Mouse (Mus musculus) thymus, adult 2 months (tissue): ENCODE data around the gene Zfp472. TPM values are rescaled to one million over a fixed set of nuclear protein-coding genes. Genes with fewer than 3 reads are reported as not detected.

Experiments used
- DNase-seq: peaks from one replicate; pipeline ENCODE4 v3.0.0; 2021
- H3K27ac ChIP-seq: fragments of 200-500 bp; 2 replicates; pipeline ENCODE4 v1.5.1; 2012; ENCODE audit warnings: low read length, control low read depth; ENCODE audit not compliant: control insufficient read depth, insufficient read depth
- H3K27me3 ChIP-seq: fragments of 200-500 bp; 2 replicates; pipeline ENCODE4 v1.6.1; 2012; ENCODE audit warnings: mild to moderate bottlenecking, low read length, moderate library complexity, mixed read lengths; ENCODE audit not compliant: control insufficient read depth, insufficient read depth
- H3K36me3 ChIP-seq: fragments of 200-500 bp; 2 replicates; pipeline ENCODE4 v1.6.1; 2012; ENCODE audit warnings: mild to moderate bottlenecking, low read length, moderate library complexity; ENCODE audit not compliant: control insufficient read depth, insufficient read depth
- H3K4me1 ChIP-seq: fragments of 200-500 bp; replicated peaks from 2 replicates; pipeline ENCODE4 v1.6.1; 2012; ENCODE audit warnings: low read length; ENCODE audit not compliant: control insufficient read depth, insufficient read depth
- H3K4me3 ChIP-seq: fragments of 200-500 bp; 2 replicates; pipeline ENCODE4 v1.5.1; 2012; ENCODE audit warnings: mild to moderate bottlenecking, low read length, control low read depth, moderate library complexity; ENCODE audit not compliant: control insufficient read depth, insufficient read depth
- CTCF ChIP-seq: fragments of 200-500 bp; IDR thresholded peaks from 2 replicates; pipeline ENCODE4 v1.5.1; 2012; ENCODE audit warnings: mild to moderate bottlenecking, control low read depth, low read length, moderate library complexity, borderline replicate concordance; ENCODE audit not compliant: control insufficient read depth, poor library complexity, insufficient read depth; ENCODE audit errors: extremely low read depth
- POLR2A ChIP-seq: fragments of 200-500 bp; IDR thresholded peaks from 2 replicates; pipeline ENCODE4 v1.6.1; 2012; ENCODE audit warnings: mild to moderate bottlenecking, low read length, control low read depth, moderate library complexity; ENCODE audit not compliant: control insufficient read depth, poor library complexity, insufficient read depth; ENCODE audit errors: extremely low read depth
- WGBS: fragments of 180-500 bp; shearing (Covaris S2); methylation state at CpG from one replicate; pipeline ENCODE4 v1.1.7; 2018; 5-methylcytosine and 5-hydroxymethylcytosine counted together
- polyA plus RNA-seq: library from polyadenylated mRNA; depleted of rRNA; stranded (reverse); fragments of >200 nt; gene quantifications from 2 replicates; pipeline ENCODE4 v1.2.3, GENCODE M21; 2012

Zfp472 gene
- polyA plus RNA-seq, 1 experiment = 2.0 TPM

- TF ChIP-seq CTCF (no peak), POLR2A (no peak)
- Histone ChIP-seq H3K27me3 (no peaks in the 10 kb centered on the region), H3K27ac (no peak overlapping the region), H3K4me1 (peaks cover 24% of the 10 kb centered on the region), H3K4me3 (no peak overlapping the region), H3K36me3 (no peaks in the 10 kb centered on the region)
- 38% methylated on average over 11 of the region's 11 CpGs for WGBS
- DNase-seq = no peak
Measured at GRCm38 (mm10) chr17:32951006-32951405, 14.6 kb upstream of the Zfp472 start.

DNA sequence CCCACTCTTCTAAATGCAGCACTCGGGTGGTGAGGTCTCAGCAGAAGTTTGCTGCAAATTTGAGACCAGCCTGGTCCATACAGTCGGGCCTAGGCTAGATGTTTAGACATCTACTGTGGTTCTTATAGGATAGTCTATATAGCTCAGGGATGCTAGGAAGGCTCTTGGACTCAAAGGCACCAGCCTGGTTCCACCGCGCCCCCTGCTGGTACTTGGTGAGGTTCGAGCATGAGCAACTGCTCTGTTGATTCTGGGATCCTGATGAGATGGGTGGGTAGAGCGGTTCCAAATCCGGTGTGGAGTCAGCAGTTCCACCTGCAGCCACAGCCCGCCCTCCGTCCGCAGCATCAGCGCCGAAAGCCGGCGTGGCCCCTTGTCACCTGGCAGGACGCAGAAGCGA is 14.2 kb upstream of the Zfp472 start:
- DNase-seq = peak; percentile 82
- no peaks in the 10 kb centered on the region for H3K27me3 ChIP-seq
- no peaks in the 10 kb centered on the region for H3K36me3 ChIP-seq
- 18% methylated on average over 16 of the region's 16 CpGs for WGBS
- peaks cover 20% of the 10 kb centered on the region for H3K4me1 ChIP-seq
- no peak for TF ChIP-seq POLR2A
- peak; percentile 86; the same call in 1 of the 2 replicates for TF ChIP-seq CTCF
- no peak overlapping the region for H3K4me3 ChIP-seq
- H3K27ac ChIP-seq = no peak overlapping the region

GRCm38 (mm10) chr17:32965253-32965622 is 376 bp upstream of the Zfp472 start:
- WGBS = 2% methylated on average over 14 of the region's 14 CpGs
- DNase-seq = no peak
- TF ChIP-seq POLR2A (no peak), CTCF (no peak)

GRCm38 (mm10) chr17:32981361-32981760 is 15.7 kb downstream of the Zfp472 start:
- H3K4me3 ChIP-seq = no peak overlapping the region
- TF ChIP-seq CTCF (no peak), POLR2A (no peak)
- WGBS = 94% methylated on average over 4 of the region's 4 CpGs

More at GRCm38 (mm10) chr17:32965253-32965622, 376 bp upstream of the Zfp472 start:
- no peaks in the 10 kb centered on the region for H3K27me3 ChIP-seq
- peaks cover 8% of the 10 kb centered on the region for H3K4me1 ChIP-seq
- no peaks in the 10 kb centered on the region for H3K36me3 ChIP-seq
- H3K27ac ChIP-seq = no peak overlapping the region
- H3K4me3 ChIP-seq = peak overlapping the region; percentile 91

DNA sequence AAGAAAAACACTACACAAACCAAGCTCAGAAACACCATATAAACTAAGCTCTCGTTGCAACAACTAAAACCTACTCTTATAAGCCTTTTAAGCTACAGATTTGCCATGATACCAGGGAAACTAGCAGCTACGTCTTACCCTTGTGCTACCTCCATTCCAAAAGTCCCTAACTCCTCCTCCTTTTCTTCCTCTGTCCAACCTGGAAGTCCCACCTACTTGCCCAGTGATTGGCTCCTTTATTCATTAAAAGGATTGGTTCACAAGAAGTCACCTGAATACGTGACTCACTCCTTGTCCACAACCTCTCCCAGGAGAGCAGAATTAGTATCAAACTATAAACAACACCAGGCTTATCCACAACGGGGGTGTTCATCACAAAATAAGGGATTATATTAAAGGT is 20.7 kb downstream of the Zfp472 start:
- Histone ChIP-seq H3K36me3 (no peaks in the 10 kb centered on the region), H3K4me1 (no peaks in the 10 kb centered on the region), H3K27ac (no peak overlapping the region), H3K27me3 (no peaks in the 10 kb centered on the region), H3K4me3 (no peak overlapping the region)
- TF ChIP-seq POLR2A = no peak
- no peak for TF ChIP-seq CTCF
- 87% methylated on average over 4 of the region's 4 CpGs for WGBS
- DNase-seq = no peak

More at GRCm38 (mm10) chr17:32981361-32981760, 15.7 kb downstream of the Zfp472 start:
- no peak for DNase-seq
- H3K27me3 ChIP-seq = no peaks in the 10 kb centered on the region
- H3K27ac ChIP-seq = no peak overlapping the region
- H3K36me3 ChIP-seq = peaks cover 32% of the 10 kb centered on the region
- no peaks in the 10 kb centered on the region for H3K4me1 ChIP-seq

- DNase-seq = peak; percentile 33
- peaks cover 7% of the 10 kb centered on the region for H3K4me1 ChIP-seq
- H3K36me3 ChIP-seq = no peaks in the 10 kb centered on the region
- WGBS = 74% methylated on average over 12 of the region's 12 CpGs
- no peak overlapping the region for H3K4me3 ChIP-seq
- no peak overlapping the region for H3K27ac ChIP-seq
- TF ChIP-seq POLR2A = no peak
- TF ChIP-seq CTCF = no peak
- no peaks in the 10 kb centered on the region for H3K27me3 ChIP-seq
Measured at GRCm38 (mm10) chr17:32991965-32992698, 26.5 kb downstream of the Zfp472 start.
